Mouse (Mus musculus) heart, adult 2 months (tissue): ENCODE measurements around the gene Ghr. TPM values are rescaled to one million over a fixed set of nuclear protein-coding genes. Genes with fewer than 3 reads are reported as not detected.
A peak's percentile ranks its signal among the peaks of the same experiment; 100 is the strongest.

Experiments
- DNase-seq, 2 experiments: peaks; one replicate each; pipeline ENCODE4 v3.0.0; 2021
- H3K27ac ChIP-seq: fragments of 200-600 bp; 2 replicates; pipeline ENCODE4 v1.8.1; 2022
- H3K27me3 ChIP-seq: fragments of 200-500 bp; 2 replicates; pipeline ENCODE4 v1.6.1; 2012; ENCODE audit warnings: mild to moderate bottlenecking, low read length, inconsistent platforms, mixed read lengths; ENCODE audit not compliant: control insufficient read depth, insufficient read depth
- H3K36me3 ChIP-seq: fragments of 200-500 bp; 2 replicates; pipeline ENCODE4 v1.6.1; 2012; ENCODE audit warnings: low read length, inconsistent platforms; ENCODE audit not compliant: control insufficient read depth, insufficient read depth
- H3K4me1 ChIP-seq: fragments of 200-500 bp; 2 replicates; pipeline ENCODE4 v1.6.1; 2011; ENCODE audit warnings: low read length; ENCODE audit not compliant: control insufficient read depth, insufficient read depth
- H3K4me3 ChIP-seq: fragments of 200-600 bp; 2 replicates; pipeline ENCODE4 v1.8.1; 2022
- H3K79me2 ChIP-seq: fragments of 200-500 bp; replicated peaks from 2 replicates; pipeline ENCODE4 v1.6.1; 2012; ENCODE audit warnings: mild to moderate bottlenecking, inconsistent platforms, low read length, moderate library complexity, mixed read lengths; ENCODE audit not compliant: control insufficient read depth, insufficient read depth
- H3K9ac ChIP-seq: fragments of 200-500 bp; 2 replicates; pipeline ENCODE4 v1.6.1; 2012; ENCODE audit warnings: low read depth, mild to moderate bottlenecking, control low read depth, inconsistent platforms, low read length, mixed read lengths
- CTCF ChIP-seq: fragments of 200-600 bp; IDR thresholded peaks from 2 replicates; pipeline ENCODE4 v1.8.1; 2022; ENCODE audit warnings: antibody characterized with exemption, mild to moderate bottlenecking, moderate library complexity
- EP300 ChIP-seq: fragments of 200-500 bp; IDR thresholded peaks from 2 replicates; pipeline ENCODE4 v1.6.1; 2011; ENCODE audit warnings: low read depth, low read length, control low read depth; ENCODE audit not compliant: insufficient read depth
- POLR2A ChIP-seq: fragments of 200-500 bp; IDR thresholded peaks from 2 replicates; pipeline ENCODE4 v1.6.1; 2011; ENCODE audit warnings: mild to moderate bottlenecking, low read depth, low read length, control low read depth; ENCODE audit not compliant: insufficient read depth
- WGBS: fragments of 180-500 bp; shearing (Covaris S2); methylation state at CpG from one replicate; pipeline ENCODE4 v1.1.7; 2018; 5-methylcytosine and 5-hydroxymethylcytosine counted together
- intact Hi-C: fragments of 180-260 bp; cut with DNase I; formaldehyde crosslinking; loops from one replicate; pipeline ENCODE4 v1.15.1; 2025
- long read RNA-seq: library from polyadenylated mRNA; stranded (forward); transcript quantifications from one replicate; pipeline ENCODE4 v2.0.0, GENCODE M21; 2021
- polyA plus RNA-seq: library from polyadenylated mRNA; depleted of rRNA; stranded (reverse); fragments of >200 nt; gene quantifications from 2 replicates; pipeline ENCODE4 v1.2.3, GENCODE M21; 2012; rRNA removed
- total RNA-seq, 2 experiments: library from RNA; stranded (reverse); gene quantifications; 2 replicates each; pipeline ENCODE4 v1.2.3; 2021

Gene Ghr
- total RNA-seq, result 100 to 1,000 TPM; 160 to 161 TPM
- 46.1 and 96.0 TPM in 2 replicates for polyA plus RNA-seq
- long read RNA-seq, full-length matches to known transcripts, result 107 of 149 reads
- long read RNA-seq, partial matches to known transcripts, result 4 of 149 reads
- long read RNA-seq, other reads (novel, unspliced or antisense), result 38 of 149 reads

- Histone ChIP-seq H3K4me1 (peaks cover 2% of the 10 kb centered on the region), H3K9ac (peak within 1 kb of the TSS; percentile 93), H3K4me3 (peak within 1 kb of the TSS; percentile 97), H3K27me3 (no peaks in the 10 kb centered on the region), H3K27ac (peak within 1 kb of the TSS; percentile 98), H3K36me3 (peaks cover 21% of the 10 kb centered on the region), H3K79me2 (no peaks in the 10 kb centered on the region)
- intact Hi-C loops, result loop anchor here (2.0 to 5.0 kb wide), 6 partner anchors 76 to 376 kb away; no protein-coding TSS in a partner anchor
- TF ChIP-seq EP300, result peak; percentile 67
- TF ChIP-seq POLR2A, result peak; percentile 77
- peak; percentile 88 for TF ChIP-seq CTCF
- DNase-seq, result peak; percentile 90 to 91
- 0% methylated on average over 48 of the region's 52 CpGs for WGBS
Observed at GRCm38 (mm10) chr15:3582807-3583636, at the start of gene Ghr. Gene Ghr, minus strand, starts transcription at chr15:3583492.

DNA sequence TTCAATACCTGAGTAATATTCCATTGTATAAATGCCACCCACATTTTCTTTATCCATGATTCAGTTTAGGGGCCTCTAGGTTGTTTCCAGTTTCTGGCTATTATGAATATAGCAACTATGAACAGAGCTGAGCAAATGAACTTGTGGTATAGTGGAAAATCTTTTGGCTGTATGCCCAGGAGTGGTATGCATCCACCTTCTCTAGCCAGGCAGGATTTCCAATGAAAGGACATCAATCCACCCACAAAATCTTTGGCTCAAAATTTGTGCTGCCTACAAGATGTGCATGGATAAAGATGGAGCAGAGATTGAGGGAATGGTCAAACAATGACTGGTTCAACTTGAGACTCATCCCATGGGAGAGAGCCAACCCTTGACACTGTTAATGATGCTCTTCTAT lies 39.5 kb upstream of the Ghr start:
- no peak overlapping the region for H3K9ac ChIP-seq
- intact Hi-C loops, result no loop called here
- H3K27me3 ChIP-seq, result no peaks in the 10 kb centered on the region
- no peak for DNase-seq
- no peaks in the 10 kb centered on the region for H3K4me1 ChIP-seq
- H3K36me3 ChIP-seq, result no peaks in the 10 kb centered on the region
- TF ChIP-seq EP300 (no peak), POLR2A (no peak), CTCF (no peak)
- no peak overlapping the region for H3K27ac ChIP-seq
- H3K4me3 ChIP-seq, result no peak overlapping the region
- H3K79me2 ChIP-seq, result no peaks in the 10 kb centered on the region

- Histone ChIP-seq H3K79me2 (no peaks in the 10 kb centered on the region), H3K4me1 (no peaks in the 10 kb centered on the region), H3K27ac (no peak overlapping the region), H3K36me3 (no peaks in the 10 kb centered on the region), H3K9ac (no peak overlapping the region), H3K27me3 (no peaks in the 10 kb centered on the region), H3K4me3 (no peak overlapping the region)
- no peak for DNase-seq
- intact Hi-C loops, result no loop called here
- WGBS, result 81% methylated on average over 3 of the region's 3 CpGs
- TF ChIP-seq POLR2A (no peak), EP300 (no peak), CTCF (no peak)
Observed at GRCm38 (mm10) chr15:3620368-3620767, 37.1 kb upstream of the Ghr start.

- intact Hi-C loops, result no loop called here
- no peak overlapping the region for H3K4me3 ChIP-seq
- 89% methylated on average over 3 of the region's 3 CpGs for WGBS
- no peak overlapping the region for H3K9ac ChIP-seq
- no peaks in the 10 kb centered on the region for H3K79me2 ChIP-seq
- H3K4me1 ChIP-seq, result no peaks in the 10 kb centered on the region
- H3K27me3 ChIP-seq, result no peaks in the 10 kb centered on the region
- TF ChIP-seq EP300 (no peak), CTCF (no peak), POLR2A (no peak)
- H3K36me3 ChIP-seq, result no peaks in the 10 kb centered on the region
- no peak for DNase-seq
- no peak overlapping the region for H3K27ac ChIP-seq
Observed at GRCm38 (mm10) chr15:3618311-3618710, 35.0 kb upstream of the Ghr start.

- Histone ChIP-seq H3K36me3 (no peaks in the 10 kb centered on the region), H3K9ac (no peak overlapping the region), H3K79me2 (no peaks in the 10 kb centered on the region), H3K27ac (no peak overlapping the region), H3K27me3 (no peaks in the 10 kb centered on the region), H3K4me1 (no peaks in the 10 kb centered on the region), H3K4me3 (no peak overlapping the region)
- TF ChIP-seq CTCF, result no peak
- no peak for TF ChIP-seq EP300
- no peak for TF ChIP-seq POLR2A
- intact Hi-C loops, result no loop called here
- DNase-seq, result no peak
Observed at GRCm38 (mm10) chr15:3611961-3612360, 28.7 kb upstream of the Ghr start.

GRCm38 (mm10) chr15:3607951-3608350 lies 24.7 kb upstream of the Ghr start:
- no peak for TF ChIP-seq CTCF
- no peak for TF ChIP-seq POLR2A
- no peak for TF ChIP-seq EP300
- intact Hi-C loops, result no loop called here
- no peaks in the 10 kb centered on the region for H3K79me2 ChIP-seq
- no peaks in the 10 kb centered on the region for H3K27me3 ChIP-seq
- no peak overlapping the region for H3K9ac ChIP-seq
- no peak overlapping the region for H3K4me3 ChIP-seq
- no peak overlapping the region for H3K27ac ChIP-seq
- H3K36me3 ChIP-seq, result no peaks in the 10 kb centered on the region
- H3K4me1 ChIP-seq, result no peaks in the 10 kb centered on the region
- DNase-seq, result no peak
- WGBS, result 53% methylated on average over 3 of the region's 3 CpGs
